Mouse (Mus musculus): ENCODE measurements around the gene Ttll1.

GRCm38 (mm10) chr15:83478096-83478495, 32.6 kb downstream of the Ttll1 start:
- TF ChIP-seq CTCF (IDR thresholded peaks at IDR 0.05; ENCODE audit: extremely low read depth, insufficient read depth, insufficient read length, insufficient replicate concordance) (no peak), POLR2A (IDR thresholded peaks at IDR 0.05; ENCODE audit: low read depth, low read length) (no peak)
